Mouse (Mus musculus) forebrain, embryonic 10.5 days (tissue): ENCODE measurements around the gene Slc2a3. TPM values are rescaled to one million over a fixed set of nuclear protein-coding genes. Genes with fewer than 3 reads are reported as not detected.

Experiments used
- DNase-seq: peaks from one replicate; pipeline ENCODE4 v3.0.0-alpha.2; 2017; ENCODE audit warnings: low spot score; ENCODE audit errors: extremely low spot score
- H3K27ac ChIP-seq: fragments of 300-500 bp; sonication (generic); 2 replicates; pipeline ENCODE4 v1.5.1; 2016; ENCODE audit warnings: mild to moderate bottlenecking
- H3K27me3 ChIP-seq: fragments of 300-500 bp; sonication (generic); 2 replicates; pipeline ENCODE4 v1.6.1; 2016; ENCODE audit warnings: mild to moderate bottlenecking; ENCODE audit not compliant: poor library complexity, severe bottlenecking
- H3K36me3 ChIP-seq: fragments of 300-500 bp; sonication (generic); replicated peaks from 2 replicates; pipeline ENCODE4 v1.6.1; 2016; ENCODE audit warnings: mild to moderate bottlenecking, moderate library complexity
- H3K4me1 ChIP-seq: fragments of 300-500 bp; sonication (generic); 2 replicates; pipeline ENCODE4 v1.6.1; 2016
- H3K4me3 ChIP-seq: fragments of 300-500 bp; sonication (generic); 2 replicates; pipeline ENCODE4 v1.5.1; 2016; ENCODE audit warnings: mild to moderate bottlenecking, moderate library complexity
- H3K9me3 ChIP-seq: fragments of 300-500 bp; sonication (generic); 2 replicates; pipeline ENCODE4 v1.6.1; 2016; ENCODE audit warnings: mild to moderate bottlenecking, moderate library complexity
- WGBS: fragments of 180-500 bp; shearing (Covaris S2); methylation state at CpG from one replicate; pipeline ENCODE4 v1.1.7; 2016; 5-methylcytosine and 5-hydroxymethylcytosine counted together
- polyA plus RNA-seq: library from polyadenylated mRNA; unstranded; fragments of >200 nt; fragmentation: Nextera tagmentation; extraction: Ambion mirVana; gene quantifications from 2 replicates; pipeline ENCODE4 v1.2.1, GENCODE M21; 2016

The Slc2a3 gene
- polyA plus RNA-seq, 1 experiment from 2014 or later, result 67.3 TPM

GRCm38 (mm10) chr6:122766145-122766968, 35.1 kb downstream of the Slc2a3 start:
- 13% methylated on average over 5 of the region's 5 CpGs for WGBS
- Histone ChIP-seq H3K4me3 (peak overlapping the region; percentile 56; the same call in 1 of the 2 replicates), H3K27me3 (peaks cover 18% of the 10 kb centered on the region), H3K4me1 (peaks cover 74% of the 10 kb centered on the region), H3K27ac (peak overlapping the region; percentile 88), H3K36me3 (no peaks in the 10 kb centered on the region), H3K9me3 (no peaks in the 10 kb centered on the region)
- DNase-seq, result no peak

GRCm38 (mm10) chr6:122765298-122765956, 36.0 kb downstream of the Slc2a3 start:
- WGBS, result 1% methylated on average over 9 of the region's 9 CpGs
- no peak for DNase-seq

DNA sequence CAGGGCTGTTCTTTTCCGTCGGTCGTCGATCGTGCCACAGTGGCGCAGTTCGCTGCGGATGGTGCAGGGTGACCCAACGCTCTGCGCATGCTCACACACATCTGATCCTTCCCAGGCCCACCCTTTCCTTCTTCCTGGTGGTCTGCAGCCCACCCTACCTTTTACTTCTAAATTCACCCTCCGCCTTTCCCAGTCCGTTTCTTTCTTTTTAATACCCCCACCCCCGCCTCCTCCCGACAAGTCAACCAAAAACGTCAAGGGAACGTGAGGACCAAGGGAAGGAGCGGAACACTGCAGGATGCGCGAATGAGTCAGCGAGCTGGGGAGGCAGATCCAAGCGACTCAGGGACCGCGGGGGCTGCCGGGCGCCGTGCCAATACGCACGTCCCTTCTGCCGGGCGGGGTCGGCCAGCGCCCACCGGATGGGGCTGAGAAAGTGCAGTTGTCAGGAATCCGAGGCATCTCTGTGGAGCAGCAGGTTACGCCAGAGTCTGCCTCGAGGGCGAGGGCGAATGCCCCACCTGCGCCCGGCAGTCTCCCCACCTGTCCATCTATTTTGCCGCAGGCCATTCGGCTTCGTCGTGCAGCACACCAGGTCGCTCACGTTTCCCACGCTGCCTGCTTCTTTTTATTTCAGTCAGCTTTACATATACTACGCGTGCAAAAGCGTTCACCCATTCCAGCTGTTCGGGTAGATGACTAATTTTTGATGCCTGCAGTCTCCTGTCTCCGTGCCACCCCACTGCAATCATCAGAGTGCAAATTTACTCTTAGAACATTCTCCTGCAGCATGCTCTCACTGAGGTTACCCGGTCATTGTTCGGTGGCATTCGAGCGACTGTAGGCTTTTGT, 36.8 kb downstream of the Slc2a3 start:
- H3K36me3 ChIP-seq, result no peaks in the 10 kb centered on the region
- H3K4me3 ChIP-seq, result peak overlapping the region; percentile 56
- DNase-seq, result peak; percentile 73
- H3K9me3 ChIP-seq, result no peaks in the 10 kb centered on the region
- H3K27me3 ChIP-seq, result peaks cover 18% of the 10 kb centered on the region
- H3K27ac ChIP-seq, result peak overlapping the region; percentile 88
- H3K4me1 ChIP-seq, result peaks cover 71% of the 10 kb centered on the region
- under 1% methylated on average over 56 of the region's 56 CpGs for WGBS

More at GRCm38 (mm10) chr6:122765298-122765956, 36.0 kb downstream of the Slc2a3 start:
- Histone ChIP-seq H3K27ac (peak overlapping the region; percentile 88), H3K9me3 (no peaks in the 10 kb centered on the region), H3K4me3 (peak overlapping the region; percentile 56), H3K36me3 (no peaks in the 10 kb centered on the region), H3K4me1 (peaks cover 79% of the 10 kb centered on the region), H3K27me3 (peaks cover 18% of the 10 kb centered on the region)

GRCm38 (mm10) chr6:122763844-122764445, 37.5 kb downstream of the Slc2a3 start:
- Histone ChIP-seq H3K4me3 (peak overlapping the region; percentile 56), H3K36me3 (no peaks in the 10 kb centered on the region), H3K4me1 (peaks cover 67% of the 10 kb centered on the region), H3K27me3 (peaks cover 18% of the 10 kb centered on the region), H3K27ac (peak overlapping the region; percentile 88), H3K9me3 (no peaks in the 10 kb centered on the region)
- WGBS, result 32% methylated on average over 17 of the region's 17 CpGs
- no peak for DNase-seq

GRCm38 (mm10) chr6:122762952-122763700, 38.3 kb downstream of the Slc2a3 start:
- Histone ChIP-seq H3K4me3 (no peak overlapping the region), H3K9me3 (no peaks in the 10 kb centered on the region), H3K27ac (peak overlapping the region; percentile 88), H3K36me3 (no peaks in the 10 kb centered on the region), H3K4me1 (peaks cover 59% of the 10 kb centered on the region), H3K27me3 (peaks cover 18% of the 10 kb centered on the region)
- DNase-seq, result no peak
- WGBS, result 77% methylated on average over 11 of the region's 11 CpGs

DNA sequence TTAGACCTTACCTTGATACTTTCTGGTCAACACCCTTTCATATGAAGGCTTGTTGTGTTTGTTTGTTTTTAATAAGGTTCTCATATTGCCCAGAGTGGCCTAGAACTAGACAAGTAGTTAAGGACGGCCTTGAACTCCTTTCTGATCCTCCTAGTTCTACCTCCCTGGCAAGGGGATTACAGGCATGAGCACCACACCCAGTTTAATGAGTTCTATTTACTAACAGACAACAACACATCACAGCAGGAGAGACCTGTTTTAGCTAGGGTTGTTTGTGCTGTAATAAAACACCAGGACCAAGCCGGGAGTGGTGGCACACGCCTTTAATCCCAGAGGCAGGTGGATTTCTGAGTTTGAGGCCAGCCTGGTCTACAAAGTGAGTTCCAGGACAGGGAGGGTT, 39.0 kb downstream of the Slc2a3 start:
- H3K27ac ChIP-seq, result no peak overlapping the region
- H3K27me3 ChIP-seq, result peaks cover 18% of the 10 kb centered on the region
- peaks cover 52% of the 10 kb centered on the region for H3K4me1 ChIP-seq
- H3K36me3 ChIP-seq, result no peaks in the 10 kb centered on the region
- no peak overlapping the region for H3K4me3 ChIP-seq
- no peak for DNase-seq
- no peaks in the 10 kb centered on the region for H3K9me3 ChIP-seq
- 68% methylated on average over 3 of the region's 3 CpGs for WGBS

DNA sequence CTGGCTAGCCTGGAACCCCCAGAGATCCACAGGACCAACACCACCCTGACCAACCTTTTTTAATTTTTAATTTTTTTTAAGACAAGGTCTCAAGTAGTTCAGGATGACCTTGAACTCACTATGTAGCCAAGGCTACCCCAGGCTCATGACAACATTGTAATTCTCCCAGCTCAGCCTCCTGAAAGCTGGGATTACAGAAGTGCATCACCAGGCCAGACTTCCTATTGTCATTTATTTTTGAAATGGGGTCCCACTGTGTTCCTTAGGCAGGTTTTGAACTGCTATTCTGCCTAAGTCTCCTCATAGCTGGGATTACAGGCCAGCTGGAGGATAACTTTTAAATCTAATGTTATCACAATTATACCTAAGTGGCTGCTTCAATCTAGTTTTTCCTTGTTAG, 39.5 kb downstream of the Slc2a3 start:
- Histone ChIP-seq H3K4me3 (no peak overlapping the region), H3K4me1 (peaks cover 52% of the 10 kb centered on the region), H3K9me3 (no peaks in the 10 kb centered on the region), H3K27ac (0 out of 2 replicates have a peak overlapping the region, but pooled peaks have one; percentile 62), H3K36me3 (no peaks in the 10 kb centered on the region), H3K27me3 (peaks cover 18% of the 10 kb centered on the region)
- DNase-seq, result no peak

DNA sequence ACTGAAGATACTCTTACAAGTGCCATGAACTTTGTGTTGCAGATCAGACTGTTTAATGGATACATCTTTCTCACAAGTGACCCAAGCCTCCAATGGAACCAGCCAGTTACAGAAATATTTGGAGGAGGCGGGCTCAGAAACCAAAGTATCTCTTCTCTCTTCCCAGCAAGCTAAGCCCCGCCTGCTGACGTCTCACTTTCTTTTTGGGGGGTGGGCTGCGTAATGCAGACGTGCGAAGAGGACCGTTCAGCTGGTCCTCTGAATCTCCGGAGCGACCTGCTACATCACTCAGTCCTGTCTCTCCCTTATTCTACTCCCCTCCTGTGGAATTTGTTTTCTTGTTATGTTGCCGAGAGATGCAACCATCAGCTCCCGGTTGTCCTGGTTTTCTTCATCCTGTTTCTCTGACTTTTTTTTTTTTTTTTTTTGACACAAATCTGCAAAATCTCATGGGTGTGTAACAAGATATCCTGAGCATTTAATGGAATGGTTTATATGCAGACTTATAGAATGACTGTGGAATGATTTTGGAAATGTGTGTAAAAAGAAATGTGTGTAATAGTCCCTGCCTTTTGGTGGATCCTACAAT, 40.3 kb downstream of the Slc2a3 start:
- WGBS, result 2% methylated on average over 11 of the region's 11 CpGs
- Histone ChIP-seq H3K27ac (peak overlapping the region; percentile 62), H3K27me3 (peaks cover 18% of the 10 kb centered on the region), H3K4me3 (peak overlapping the region; percentile 45), H3K9me3 (no peaks in the 10 kb centered on the region), H3K4me1 (peaks cover 46% of the 10 kb centered on the region), H3K36me3 (no peaks in the 10 kb centered on the region)
- peak; percentile 77 for DNase-seq

DNA sequence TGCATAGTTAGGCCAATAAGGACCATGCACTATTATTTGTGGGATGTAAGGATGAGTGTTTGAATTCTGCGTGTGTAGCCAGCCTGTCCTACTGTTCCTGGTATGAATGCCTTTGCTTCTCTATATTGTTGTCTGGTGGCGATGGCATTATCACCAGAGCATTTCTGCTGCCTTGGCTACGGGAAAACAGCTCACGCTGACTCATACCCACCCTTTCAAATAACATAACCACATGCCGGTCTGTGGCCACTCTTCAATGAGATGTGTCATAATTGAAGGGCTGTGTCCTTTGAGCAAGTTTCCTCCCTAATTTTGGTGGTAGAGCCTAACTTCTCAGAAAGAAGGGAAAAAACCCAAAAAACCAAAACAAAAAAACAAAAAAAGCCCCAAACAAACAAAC, 42.7 kb downstream of the Slc2a3 start:
- Histone ChIP-seq H3K27me3 (peaks cover 15% of the 10 kb centered on the region), H3K36me3 (no peaks in the 10 kb centered on the region), H3K27ac (no peak overlapping the region), H3K9me3 (no peaks in the 10 kb centered on the region), H3K4me1 (peaks cover 22% of the 10 kb centered on the region), H3K4me3 (no peak overlapping the region)
- no peak for DNase-seq
- 80% methylated on average over 5 of the region's 5 CpGs for WGBS

GRCm38 (mm10) chr6:122755913-122756312, 45.5 kb downstream of the Slc2a3 start:
- Histone ChIP-seq H3K4me1 (peaks cover 5% of the 10 kb centered on the region), H3K36me3 (no peaks in the 10 kb centered on the region), H3K9me3 (no peaks in the 10 kb centered on the region), H3K4me3 (no peak overlapping the region), H3K27me3 (no peaks in the 10 kb centered on the region), H3K27ac (no peak overlapping the region)
- WGBS, result 74% methylated on average over 2 of the region's 2 CpGs
- DNase-seq, result no peak

DNA sequence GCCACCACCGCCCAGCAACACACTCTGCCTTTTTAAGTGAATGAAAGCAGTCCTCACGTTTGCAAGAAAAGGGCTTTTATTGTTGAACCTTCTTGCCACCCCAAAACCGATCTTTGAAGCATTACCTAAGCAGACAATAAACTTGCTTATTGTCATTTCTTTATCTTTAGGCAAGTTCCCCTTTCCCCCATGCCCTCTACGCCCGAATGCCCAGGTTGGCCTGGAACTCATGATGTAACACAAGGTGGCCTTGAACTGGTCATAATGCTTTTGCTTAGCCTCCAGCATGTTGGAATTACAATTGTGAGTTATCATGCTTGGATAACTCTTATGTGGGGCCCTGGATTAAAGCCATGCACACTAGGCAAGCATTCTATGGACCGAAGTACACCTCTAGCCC, 50.9 kb downstream of the Slc2a3 start:
- DNase-seq, result no peak
- Histone ChIP-seq H3K4me3 (no peak overlapping the region), H3K27ac (no peak overlapping the region), H3K27me3 (peaks cover 3% of the 10 kb centered on the region), H3K36me3 (no peaks in the 10 kb centered on the region), H3K9me3 (no peaks in the 10 kb centered on the region), H3K4me1 (no peaks in the 10 kb centered on the region; the same call in 1 of the 2 replicates)
- WGBS, result 87% methylated on average over 6 of the region's 6 CpGs
